Mouse (Mus musculus) embryonic fibroblast, embryonic 13.5 days (primary cell): Measurements from ENCODE around the gene Eaf1.
"Not testable (repeated sequence)": the region's sequence is repeated elsewhere in the genome, so short reads cannot be mapped to it uniquely, and the experiment has no call there.

ENCODE experiments used
- CTCF ChIP-seq: IDR thresholded peaks from 2 replicates; pipeline ENCODE4 v1.5.1; 2011; ENCODE audit warnings: mild to moderate bottlenecking, control low read depth, low read length, moderate library complexity, borderline replicate concordance; ENCODE audit not compliant: insufficient read depth
- POLR2A ChIP-seq: IDR thresholded peaks from 2 replicates; pipeline ENCODE4 v1.6.1; 2011; ENCODE audit warnings: low read depth, mild to moderate bottlenecking, control low read depth, low read length, moderate library complexity

DNA sequence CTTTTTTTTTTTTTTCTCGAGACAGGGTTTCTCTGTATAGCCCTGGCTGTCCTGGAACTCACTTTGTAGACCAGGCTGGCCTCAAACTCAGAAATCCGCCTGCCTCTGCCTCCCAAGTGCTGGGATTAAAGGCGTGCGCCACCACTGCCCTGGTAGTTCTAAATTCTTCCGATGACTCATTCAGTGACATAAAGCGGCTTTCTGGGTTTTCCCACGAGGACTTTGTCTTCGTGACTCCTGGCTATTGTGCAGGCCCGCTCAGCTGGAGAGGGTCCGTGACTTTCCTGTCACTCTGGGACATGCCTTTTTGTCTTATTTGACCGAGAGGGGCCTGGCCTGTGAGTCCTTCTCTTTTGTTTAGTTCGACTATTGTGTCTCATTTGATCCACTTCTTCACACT, 40.3 kb upstream of the Eaf1 start:
- not testable (repeated sequence) for TF ChIP-seq CTCF, POLR2A
